Mouse (Mus musculus) neural tube, embryonic 11.5 days (tissue): ENCODE measurements around the gene Txnrd1. TPM values are rescaled to one million over a fixed set of nuclear protein-coding genes. Genes with fewer than 3 reads are reported as not detected.

Source experiments
- ATAC-seq: fragments of 200-750 bp; cut with Nextera tagmentation; 2 replicates; pipeline ENCODE4 v1.8.0; 2017; ENCODE audit warnings: moderate number of reproducible peaks, mild to moderate bottlenecking, moderate TSS enrichment, moderate library complexity; ENCODE audit not compliant: insufficient read depth, low FRiP score, low TSS enrichment
- DNase-seq: peaks from one replicate; pipeline ENCODE4 v3.0.0-alpha.2; 2015; ENCODE audit warnings: low spot score
- H3K27ac ChIP-seq: fragments of 300-500 bp; sonication (generic); 2 replicates; pipeline ENCODE4 v1.5.1; 2014; ENCODE audit warnings: low read depth, mild to moderate bottlenecking, low read length
- H3K27me3 ChIP-seq: fragments of 300-500 bp; sonication (generic); 2 replicates; pipeline ENCODE4 v1.6.1; 2014; ENCODE audit warnings: mild to moderate bottlenecking, low read length, mixed read lengths; ENCODE audit not compliant: control insufficient read depth, insufficient read depth
- H3K36me3 ChIP-seq: fragments of 300-500 bp; sonication (generic); 2 replicates; pipeline ENCODE4 v1.6.1; 2014; ENCODE audit warnings: mild to moderate bottlenecking, low read length, moderate library complexity, mixed read lengths; ENCODE audit not compliant: control insufficient read depth, insufficient read depth
- H3K4me1 ChIP-seq: fragments of 300-500 bp; sonication (generic); 2 replicates; pipeline ENCODE4 v1.6.1; 2014; ENCODE audit warnings: low read length, mixed read lengths; ENCODE audit not compliant: control insufficient read depth, insufficient read depth
- H3K4me2 ChIP-seq: fragments of 300-500 bp; sonication (generic); 2 replicates; pipeline ENCODE4 v1.6.1; 2014; ENCODE audit warnings: low read depth, mild to moderate bottlenecking, moderate library complexity
- H3K4me3 ChIP-seq: fragments of 300-500 bp; sonication (generic); 2 replicates; pipeline ENCODE4 v1.5.1; 2014; ENCODE audit warnings: low read depth, low read length
- H3K9ac ChIP-seq: fragments of 300-500 bp; sonication (generic); 2 replicates; pipeline ENCODE4 v1.6.1; 2014; ENCODE audit warnings: mild to moderate bottlenecking, low read length
- H3K9me3 ChIP-seq: fragments of 300-500 bp; sonication (generic); 2 replicates; pipeline ENCODE4 v1.6.1; 2016; ENCODE audit warnings: low read length; ENCODE audit not compliant: control insufficient read depth
- WGBS: fragments of 180-500 bp; shearing (Covaris S2); extraction: QIAGEN DNeasy Blood & Tissue Kit; methylation state at CpG from one replicate; pipeline ENCODE4 v1.1.7; 2014; 5-methylcytosine and 5-hydroxymethylcytosine counted together
- polyA plus RNA-seq: library from polyadenylated mRNA; unstranded; fragments of >200 nt; fragmentation: Nextera tagmentation; extraction: Ambion mirVana; gene quantifications from 2 replicates; pipeline ENCODE4 v1.2.1, GENCODE M21; 2014

Gene Txnrd1
- polyA plus RNA-seq, 1 experiment from 2014 or later = 203 TPM

GRCm38 (mm10) chr10:82890936-82891335, 57.2 kb downstream of the Txnrd1 start:
- H3K27me3 ChIP-seq = no peaks in the 10 kb centered on the region
- H3K27ac ChIP-seq = no peak overlapping the region
- H3K9me3 ChIP-seq = no peaks in the 10 kb centered on the region
- no peak for ATAC-seq
- no peaks in the 10 kb centered on the region; the same call in 1 of the 2 replicates for H3K4me1 ChIP-seq
- 89% methylated on average over 2 of the region's 2 CpGs for WGBS
- H3K36me3 ChIP-seq = peaks cover 23% of the 10 kb centered on the region
- no peak overlapping the region for H3K4me2 ChIP-seq
- DNase-seq = no peak
- H3K9ac ChIP-seq = no peak overlapping the region
- no peak overlapping the region for H3K4me3 ChIP-seq

GRCm38 (mm10) chr10:82891427-82891826, 57.7 kb downstream of the Txnrd1 start:
- no peaks in the 10 kb centered on the region for H3K9me3 ChIP-seq
- no peak for DNase-seq
- ATAC-seq = no peak
- no peak overlapping the region for H3K4me2 ChIP-seq
- H3K27me3 ChIP-seq = no peaks in the 10 kb centered on the region
- WGBS = 86% methylated on average over 7 of the region's 7 CpGs
- no peak overlapping the region for H3K27ac ChIP-seq
- H3K4me1 ChIP-seq = no peaks in the 10 kb centered on the region; the same call in 1 of the 2 replicates
- no peak overlapping the region for H3K4me3 ChIP-seq
- H3K9ac ChIP-seq = no peak overlapping the region
- H3K36me3 ChIP-seq = peaks cover 25% of the 10 kb centered on the region

GRCm38 (mm10) chr10:82892442-82893055, 58.8 kb downstream of the Txnrd1 start:
- no peak for DNase-seq
- no peaks in the 10 kb centered on the region for H3K27me3 ChIP-seq
- WGBS = 89% methylated on average over 9 of the region's 9 CpGs
- no peaks in the 10 kb centered on the region; the same call in 1 of the 2 replicates for H3K4me1 ChIP-seq
- no peak for ATAC-seq
- no peak overlapping the region for H3K9ac ChIP-seq
- no peak overlapping the region for H3K4me2 ChIP-seq
- H3K4me3 ChIP-seq = no peak overlapping the region
- H3K9me3 ChIP-seq = no peaks in the 10 kb centered on the region
- H3K27ac ChIP-seq = no peak overlapping the region
- peaks cover 25% of the 10 kb centered on the region for H3K36me3 ChIP-seq

GRCm38 (mm10) chr10:82893872-82894650, 60.3 kb downstream of the Txnrd1 start:
- no peak overlapping the region for H3K27ac ChIP-seq
- no peak overlapping the region for H3K9ac ChIP-seq
- WGBS = 86% methylated on average over 18 of the region's 18 CpGs
- no peaks in the 10 kb centered on the region for H3K27me3 ChIP-seq
- no peak overlapping the region for H3K4me3 ChIP-seq
- ATAC-seq = no peak
- DNase-seq = no peak
- peaks cover 28% of the 10 kb centered on the region for H3K36me3 ChIP-seq
- H3K4me1 ChIP-seq = no peaks in the 10 kb centered on the region; the same call in 1 of the 2 replicates
- H3K9me3 ChIP-seq = no peaks in the 10 kb centered on the region
- H3K4me2 ChIP-seq = no peak overlapping the region

- Histone ChIP-seq H3K9me3 (no peaks in the 10 kb centered on the region), H3K4me1 (0 out of 2 replicates have a peak, but pooled peaks cover 2% of the 10 kb centered on the region), H3K27ac (no peak overlapping the region), H3K36me3 (peaks cover 16% of the 10 kb centered on the region), H3K9ac (no peak overlapping the region), H3K27me3 (no peaks in the 10 kb centered on the region), H3K4me2 (no peak overlapping the region), H3K4me3 (no peak overlapping the region)
- 93% methylated on average over 13 of the region's 13 CpGs for WGBS
- ATAC-seq (no peak), DNase-seq (no peak)
Observed at GRCm38 (mm10) chr10:82897936-82898335, 64.2 kb downstream of the Txnrd1 start.

- H3K27me3 ChIP-seq = no peaks in the 10 kb centered on the region
- 0 out of 2 replicates have a peak, but pooled peaks cover 2% of the 10 kb centered on the region for H3K4me1 ChIP-seq
- no peak for ATAC-seq
- no peak overlapping the region for H3K4me2 ChIP-seq
- H3K4me3 ChIP-seq = no peak overlapping the region
- H3K36me3 ChIP-seq = peaks cover 16% of the 10 kb centered on the region
- DNase-seq = no peak
- H3K27ac ChIP-seq = no peak overlapping the region
- no peak overlapping the region for H3K9ac ChIP-seq
- H3K9me3 ChIP-seq = no peaks in the 10 kb centered on the region
- WGBS = 67% methylated on average over 7 of the region's 7 CpGs
Observed at GRCm38 (mm10) chr10:82898893-82899292, 65.1 kb downstream of the Txnrd1 start.

- no peaks in the 10 kb centered on the region for H3K9me3 ChIP-seq
- ATAC-seq (peak; percentile 59), DNase-seq (peak; percentile 46)
- H3K27me3 ChIP-seq = no peaks in the 10 kb centered on the region
- H3K4me3 ChIP-seq = no peak overlapping the region
- 39% methylated on average over 16 of the region's 16 CpGs for WGBS
- peak overlapping the region; percentile 5; the same call in 1 of the 2 replicates for H3K27ac ChIP-seq
- H3K9ac ChIP-seq = no peak overlapping the region
- H3K4me2 ChIP-seq = 0 out of 2 replicates have a peak overlapping the region, but pooled peaks have one; percentile 0
- peaks cover 16% of the 10 kb centered on the region for H3K36me3 ChIP-seq
- H3K4me1 ChIP-seq = 0 out of 2 replicates have a peak, but pooled peaks cover 2% of the 10 kb centered on the region
Observed at GRCm38 (mm10) chr10:82899810-82900421, 66.2 kb downstream of the Txnrd1 start.

- H3K27ac ChIP-seq = peak overlapping the region; percentile 5; the same call in 1 of the 2 replicates
- ATAC-seq = peak; percentile 29
Observed at GRCm38 (mm10) chr10:82900546-82900945, 66.8 kb downstream of the Txnrd1 start.

More at GRCm38 (mm10) chr10:82900546-82900945, 66.8 kb downstream of the Txnrd1 start:
- WGBS = 19% methylated on average over 7 of the region's 7 CpGs
- Histone ChIP-seq H3K4me2 (0 out of 2 replicates have a peak overlapping the region, but pooled peaks have one; percentile 0), H3K9me3 (no peaks in the 10 kb centered on the region), H3K4me3 (no peak overlapping the region), H3K27me3 (no peaks in the 10 kb centered on the region), H3K9ac (no peak overlapping the region), H3K36me3 (peaks cover 13% of the 10 kb centered on the region), H3K4me1 (0 out of 2 replicates have a peak, but pooled peaks cover 2% of the 10 kb centered on the region)
- peak; percentile 55 for DNase-seq
